Mouse (Mus musculus) neural tube, embryonic 15.5 days (tissue): ENCODE measurements around the gene Tapt1. TPM values are rescaled to one million over a fixed set of nuclear protein-coding genes. Genes with fewer than 3 reads are reported as not detected.
A peak's percentile ranks its signal among the peaks of the same experiment; 100 is the strongest.

ENCODE experiments used
- ATAC-seq: fragments of 200-750 bp; cut with Nextera tagmentation; 2 replicates; pipeline ENCODE4 v1.8.0; 2017; ENCODE audit warnings: mild to moderate bottlenecking, moderate TSS enrichment, moderate library complexity; ENCODE audit not compliant: low FRiP score
- H3K27ac ChIP-seq: fragments of 300-500 bp; sonication (generic); replicated peaks from 2 replicates; pipeline ENCODE4 v1.5.1; 2015; ENCODE audit warnings: mild to moderate bottlenecking, inconsistent platforms
- H3K27me3 ChIP-seq: fragments of 300-500 bp; sonication (generic); replicated peaks from 2 replicates; pipeline ENCODE4 v1.6.1; 2015; ENCODE audit warnings: inconsistent platforms
- H3K36me3 ChIP-seq: fragments of 300-500 bp; sonication (generic); 2 replicates; pipeline ENCODE4 v1.6.1; 2015; ENCODE audit warnings: inconsistent platforms
- H3K4me1 ChIP-seq: fragments of 300-500 bp; sonication (generic); 2 replicates; pipeline ENCODE4 v1.6.1; 2015; ENCODE audit warnings: inconsistent platforms
- H3K4me2 ChIP-seq: fragments of 300-500 bp; sonication (generic); 2 replicates; pipeline ENCODE4 v1.6.1; 2015; ENCODE audit warnings: inconsistent platforms, mild to moderate bottlenecking, moderate library complexity
- H3K4me3 ChIP-seq: fragments of 300-500 bp; sonication (generic); replicated peaks from 2 replicates; pipeline ENCODE4 v1.5.1; 2015; ENCODE audit warnings: mild to moderate bottlenecking, inconsistent platforms
- H3K9ac ChIP-seq: fragments of 300-500 bp; sonication (generic); replicated peaks from 2 replicates; pipeline ENCODE4 v1.6.1; 2015; ENCODE audit warnings: mild to moderate bottlenecking, inconsistent platforms
- H3K9me3 ChIP-seq: fragments of 300-500 bp; sonication (generic); replicated peaks from 2 replicates; pipeline ENCODE4 v1.6.1; 2016; ENCODE audit warnings: inconsistent platforms
- WGBS: fragments of 180-500 bp; shearing (Covaris S2); methylation state at CpG from one replicate; pipeline ENCODE4 v1.1.7; 2015; ENCODE audit warnings: mixed read lengths; 5-methylcytosine and 5-hydroxymethylcytosine counted together
- polyA plus RNA-seq: library from polyadenylated mRNA; unstranded; fragments of >200 nt; fragmentation: Nextera tagmentation; extraction: Ambion mirVana; gene quantifications from 2 replicates; pipeline ENCODE4 v1.2.1, GENCODE M21; 2015

The Tapt1 gene
- polyA plus RNA-seq, 1 experiment from 2014 or later = 30.8 TPM

- H3K4me3 ChIP-seq = no peak overlapping the region
- H3K27me3 ChIP-seq = no peaks in the 10 kb centered on the region
- H3K27ac ChIP-seq = no peak overlapping the region
- no peak overlapping the region for H3K9ac ChIP-seq
- H3K4me2 ChIP-seq = no peak overlapping the region
- 68% methylated on average over 5 of the region's 5 CpGs for WGBS
- ATAC-seq = no peak
- 0 out of 2 replicates have a peak, but pooled peaks cover 7% of the 10 kb centered on the region for H3K4me1 ChIP-seq
- H3K36me3 ChIP-seq = no peaks in the 10 kb centered on the region
- no peaks in the 10 kb centered on the region for H3K9me3 ChIP-seq
Observed at GRCm38 (mm10) chr5:44250211-44250955, 24.0 kb upstream of the Tapt1 start.

- 91% methylated on average over 6 of the region's 6 CpGs for WGBS
Observed at GRCm38 (mm10) chr5:44249363-44249762, 22.9 kb upstream of the Tapt1 start.

GRCm38 (mm10) chr5:44246493-44247217 lies 20.2 kb upstream of the Tapt1 start:
- H3K4me1 ChIP-seq = 0 out of 2 replicates have a peak, but pooled peaks cover 7% of the 10 kb centered on the region
- no peak for ATAC-seq

More at GRCm38 (mm10) chr5:44249363-44249762, 22.9 kb upstream of the Tapt1 start:
- Histone ChIP-seq H3K9ac (no peak overlapping the region), H3K4me2 (no peak overlapping the region), H3K36me3 (no peaks in the 10 kb centered on the region), H3K27me3 (no peaks in the 10 kb centered on the region), H3K9me3 (no peaks in the 10 kb centered on the region), H3K4me1 (0 out of 2 replicates have a peak, but pooled peaks cover 7% of the 10 kb centered on the region), H3K27ac (no peak overlapping the region), H3K4me3 (no peak overlapping the region)
- no peak for ATAC-seq

GRCm38 (mm10) chr5:44244894-44245423 lies 18.5 kb upstream of the Tapt1 start:
- Histone ChIP-seq H3K27me3 (no peaks in the 10 kb centered on the region), H3K27ac (no peak overlapping the region), H3K36me3 (no peaks in the 10 kb centered on the region), H3K9ac (no peak overlapping the region), H3K4me1 (0 out of 2 replicates have a peak, but pooled peaks cover 7% of the 10 kb centered on the region), H3K4me3 (no peak overlapping the region), H3K4me2 (no peak overlapping the region), H3K9me3 (no peaks in the 10 kb centered on the region)
- 77% methylated on average over 7 of the region's 7 CpGs for WGBS
- no peak for ATAC-seq

More at GRCm38 (mm10) chr5:44246493-44247217, 20.2 kb upstream of the Tapt1 start:
- Histone ChIP-seq H3K4me2 (peak overlapping the region; percentile 23; the same call in 1 of the 2 replicates), H3K27me3 (no peaks in the 10 kb centered on the region), H3K4me3 (no peak overlapping the region), H3K36me3 (no peaks in the 10 kb centered on the region), H3K9ac (no peak overlapping the region), H3K27ac (no peak overlapping the region), H3K9me3 (no peaks in the 10 kb centered on the region)
- WGBS = 22% methylated on average over 11 of the region's 11 CpGs

GRCm38 (mm10) chr5:44242828-44243227 lies 16.4 kb upstream of the Tapt1 start:
- WGBS = 89% methylated on average over 4 of the region's 4 CpGs

GRCm38 (mm10) chr5:44241726-44242125 lies 15.3 kb upstream of the Tapt1 start:
- no peaks in the 10 kb centered on the region for H3K9me3 ChIP-seq
- WGBS = 100% methylated on average over 1 of the region's 1 CpGs
- no peak overlapping the region for H3K27ac ChIP-seq
- H3K4me3 ChIP-seq = no peak overlapping the region
- ATAC-seq = no peak
- no peaks in the 10 kb centered on the region for H3K36me3 ChIP-seq
- no peaks in the 10 kb centered on the region for H3K27me3 ChIP-seq
- 0 out of 2 replicates have a peak, but pooled peaks cover 7% of the 10 kb centered on the region for H3K4me1 ChIP-seq
- H3K4me2 ChIP-seq = no peak overlapping the region
- no peak overlapping the region for H3K9ac ChIP-seq

More at GRCm38 (mm10) chr5:44242828-44243227, 16.4 kb upstream of the Tapt1 start:
- Histone ChIP-seq H3K4me2 (no peak overlapping the region), H3K9me3 (no peaks in the 10 kb centered on the region), H3K27me3 (no peaks in the 10 kb centered on the region), H3K27ac (no peak overlapping the region), H3K9ac (no peak overlapping the region), H3K4me1 (0 out of 2 replicates have a peak, but pooled peaks cover 7% of the 10 kb centered on the region), H3K36me3 (no peaks in the 10 kb centered on the region), H3K4me3 (no peak overlapping the region)
- ATAC-seq = no peak

- no peaks in the 10 kb centered on the region for H3K36me3 ChIP-seq
- H3K27ac ChIP-seq = no peak overlapping the region
- no peak for ATAC-seq
- no peak overlapping the region for H3K9ac ChIP-seq
- H3K4me2 ChIP-seq = no peak overlapping the region
- H3K4me3 ChIP-seq = no peak overlapping the region
- no peaks in the 10 kb centered on the region for H3K27me3 ChIP-seq
- H3K9me3 ChIP-seq = no peaks in the 10 kb centered on the region
- 71% methylated on average over 7 of the region's 7 CpGs for WGBS
- no peaks in the 10 kb centered on the region for H3K4me1 ChIP-seq
Observed at GRCm38 (mm10) chr5:44239187-44240136, 13.0 kb upstream of the Tapt1 start.

- no peak overlapping the region for H3K9ac ChIP-seq
- H3K36me3 ChIP-seq = no peaks in the 10 kb centered on the region
- 88% methylated on average over 7 of the region's 7 CpGs for WGBS
Observed at GRCm38 (mm10) chr5:44238201-44238600, 11.8 kb upstream of the Tapt1 start.

GRCm38 (mm10) chr5:44234606-44235005 lies 8.2 kb upstream of the Tapt1 start:
- Histone ChIP-seq H3K4me2 (no peak overlapping the region), H3K4me3 (no peak overlapping the region), H3K27ac (no peak overlapping the region), H3K9me3 (no peaks in the 10 kb centered on the region), H3K4me1 (no peaks in the 10 kb centered on the region), H3K27me3 (no peaks in the 10 kb centered on the region), H3K36me3 (no peaks in the 10 kb centered on the region), H3K9ac (no peak overlapping the region)
- no peak for ATAC-seq
- WGBS = 88% methylated on average over 7 of the region's 7 CpGs

More at GRCm38 (mm10) chr5:44238201-44238600, 11.8 kb upstream of the Tapt1 start:
- Histone ChIP-seq H3K27ac (no peak overlapping the region), H3K4me1 (no peaks in the 10 kb centered on the region), H3K4me2 (no peak overlapping the region), H3K4me3 (no peak overlapping the region), H3K9me3 (no peaks in the 10 kb centered on the region), H3K27me3 (no peaks in the 10 kb centered on the region)
- no peak for ATAC-seq

GRCm38 (mm10) chr5:44233933-44234332 lies 7.5 kb upstream of the Tapt1 start:
- Histone ChIP-seq H3K27ac (no peak overlapping the region), H3K9ac (no peak overlapping the region), H3K4me1 (no peaks in the 10 kb centered on the region), H3K9me3 (no peaks in the 10 kb centered on the region), H3K27me3 (no peaks in the 10 kb centered on the region), H3K36me3 (no peaks in the 10 kb centered on the region), H3K4me2 (no peak overlapping the region), H3K4me3 (no peak overlapping the region)
- 82% methylated on average over 3 of the region's 3 CpGs for WGBS
- ATAC-seq = no peak

- H3K27ac ChIP-seq = no peak overlapping the region
- H3K4me1 ChIP-seq = peaks cover 27% of the 10 kb centered on the region
- no peaks in the 10 kb centered on the region for H3K9me3 ChIP-seq
- no peak overlapping the region for H3K4me3 ChIP-seq
- H3K27me3 ChIP-seq = no peaks in the 10 kb centered on the region
- H3K36me3 ChIP-seq = no peaks in the 10 kb centered on the region
- no peak for ATAC-seq
- 77% methylated on average over 4 of the region's 4 CpGs for WGBS
- H3K9ac ChIP-seq = no peak overlapping the region
- no peak overlapping the region for H3K4me2 ChIP-seq
Observed at GRCm38 (mm10) chr5:44228756-44229155, 2.3 kb upstream of the Tapt1 start.
